Mouse (Mus musculus) bone marrow macrophage, adult 2 months (primary cell): ENCODE data around the gene Rbms3.

Experiments
- CTCF ChIP-seq: IDR thresholded peaks from 2 replicates; pipeline ENCODE4 v1.5.1; 2012; ENCODE audit warnings: low read depth, mild to moderate bottlenecking, low read length, moderate library complexity
- POLR2A ChIP-seq: IDR thresholded peaks from 2 replicates; pipeline ENCODE4 v1.6.1; 2012; ENCODE audit warnings: mild to moderate bottlenecking, low read depth, low read length, borderline replicate concordance

DNA sequence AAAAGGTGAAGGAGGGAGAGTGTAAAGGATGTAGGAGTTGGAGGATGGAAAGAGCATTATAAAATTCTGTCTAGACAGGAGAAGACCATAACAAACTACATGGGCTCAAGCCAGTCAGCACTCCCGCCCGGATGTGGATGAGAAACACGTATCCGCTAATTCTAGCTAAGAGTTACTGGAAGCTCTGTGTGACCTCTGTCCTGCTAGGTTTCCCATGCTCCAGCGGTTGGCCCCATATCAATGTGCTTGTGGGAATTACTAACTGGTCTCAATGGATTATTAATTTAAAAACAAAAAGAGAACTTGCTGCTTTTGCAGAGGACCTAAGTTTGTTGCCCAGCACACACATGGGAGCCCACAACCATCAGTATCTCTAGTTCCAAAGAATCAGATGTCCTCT, 1071.9 kb downstream of the Rbms3 start:
- TF ChIP-seq POLR2A: no peak
- no peak for TF ChIP-seq CTCF
